12 mouse cellular contexts compared by ENCODE assay signal in the genomic region with DNA sequence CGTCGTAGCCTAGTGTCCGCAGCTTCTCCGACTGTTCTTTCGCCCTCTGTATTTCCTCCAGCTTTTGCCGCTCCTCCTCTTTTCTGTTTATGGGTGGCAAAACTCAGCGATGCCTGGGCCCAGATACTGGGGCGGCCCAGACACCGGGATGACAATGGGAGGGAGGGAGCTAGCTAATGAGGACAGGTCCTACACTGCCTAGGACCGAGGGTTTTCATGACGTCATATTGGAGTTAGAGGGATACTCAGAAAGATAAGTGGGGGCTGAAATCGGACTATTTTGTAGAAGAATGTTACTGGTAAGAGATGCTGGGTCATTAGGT. TPM values are rescaled to one million over a fixed set of nuclear protein-coding genes. Genes with fewer than 3 reads are reported as not detected.
DNase-seq lines count a peak whose midpoint lies in the region; ATAC-seq and TF ChIP-seq lines count a peak whose summit lies in the region.
"Had no signal": no experiment of that assay in that cellular context is flagged by ENCODE, and none has a peak within 500 bp of the region (broad histone marks: within the 10 kb centered on the region; RNA-seq: fewer than 3 reads in every experiment).

No protein-coding gene starts in this region.

- TF ChIP-seq EP300 in stomach, postnatal 0 days (optimal IDR thresholded peaks at IDR 0.05), result no peak

- peaks cover 45% of the 10 kb centered on the region for H3K4me1 ChIP-seq in heart, embryonic 13.5 days
- H3K4me1 ChIP-seq in testis, adult 2 months (ENCODE audit: control insufficient read depth, insufficient read depth, low read length), result peaks cover 23% of the 10 kb centered on the region
- peaks cover 18% of the 10 kb centered on the region for H3K4me1 ChIP-seq in limb, embryonic 14.5 days (ENCODE audit: control insufficient read depth, insufficient read depth, low read length)
- H3K4me1 ChIP-seq in stomach, postnatal 0 days (replicated peaks; ENCODE audit: control insufficient read depth, insufficient read depth), result peaks cover 2% of the 10 kb centered on the region

- no peak for ATAC-seq in heart, embryonic 13.5 days (ENCODE audit: extremely low read depth, insufficient number of reproducible peaks, low FRiP score, low TSS enrichment)
- ATAC-seq in limb, embryonic 14.5 days (ENCODE audit: low FRiP score, low read depth), result no peak
- ATAC-seq in stomach, postnatal 0 days (ENCODE audit: low FRiP score, low TSS enrichment), result no peak

- 2% methylated on average over 12 of the region's 12 CpGs for whole genome bisulfite sequencing in heart, embryonic 13.5 days
- WGBS in limb, embryonic 14.5 days, result 1% methylated on average over 12 of the region's 12 CpGs
- WGBS in stomach, postnatal 0 days, result 5% methylated on average over 12 of the region's 12 CpGs

- H3K4me2 ChIP-seq in heart, embryonic 13.5 days, result peak overlapping the region; percentile 58
- H3K4me2 ChIP-seq in limb, embryonic 14.5 days (replicated peaks; ENCODE audit: low read depth, low read length, severe bottlenecking), result peak overlapping the region; percentile 25; the same call in 1 of the 2 replicates
- peak overlapping the region; percentile 31; the same call in 1 of the 2 replicates for H3K4me2 ChIP-seq in stomach, postnatal 0 days (replicated peaks; ENCODE audit: low read depth)

- no peak for TF ChIP-seq POLR2A in testis, adult 2 months (IDR thresholded peaks at IDR 0.05; ENCODE audit: control insufficient read depth, low read depth, low read length)
- TF ChIP-seq POLR2A in limb, embryonic 14.5 days (IDR thresholded peaks at IDR 0.05; ENCODE audit: borderline replicate concordance, extremely low read depth, insufficient read depth, insufficient read length), result no peak

- H3K27ac ChIP-seq in heart, embryonic 13.5 days (replicated peaks), result no peak overlapping the region
- no peak overlapping the region for H3K27ac ChIP-seq in testis, adult 2 months (ENCODE audit: control insufficient read depth, insufficient read depth, low read depth, low read length)
- H3K27ac ChIP-seq in limb, embryonic 14.5 days (replicated peaks; ENCODE audit: low read depth, low read length), result no peak overlapping the region
- H3K27ac ChIP-seq in stomach, postnatal 0 days (replicated peaks), result no peak overlapping the region

- DNase-seq in heart, postnatal 36 days, result no peak
- DNase-seq in testis, postnatal 14 days (ENCODE audit: low spot score), result no peak
- no peak for DNase-seq in limb, embryonic 14.5 days (ENCODE audit: low spot score)
- DNase-seq in stomach, postnatal 0 days (ENCODE audit: low spot score), result no peak
- DNase-seq in thymus, postnatal 0 days (ENCODE audit: low spot score), result no peak
- no peak for DNase-seq in right cerebral cortex, adult 2 months (ENCODE audit: low spot score in 2 of 2)
- DNase-seq: gastrocnemius, postnatal 25 days had no signal

- no peak for TF ChIP-seq CTCF in testis, adult 2 months (IDR thresholded peaks at IDR 0.05; ENCODE audit: control insufficient read depth, insufficient read depth, insufficient replicate concordance, low read depth, low read length)
- TF ChIP-seq CTCF in stomach, postnatal 0 days (IDR thresholded peaks at IDR 0.05; ENCODE audit: low read depth), result no peak

- H3K4me3 ChIP-seq in heart, embryonic 13.5 days, result peak overlapping the region; percentile 41
- H3K4me3 ChIP-seq in testis, adult 2 months (ENCODE audit: control insufficient read depth, low read depth, low read length), result peak overlapping the region; percentile 19
- H3K4me3 ChIP-seq in limb, embryonic 14.5 days (replicated peaks; ENCODE audit: low read length), result peak overlapping the region; percentile 10; the same call in 1 of the 2 replicates
- peak overlapping the region; percentile 21; the same call in 1 of the 2 replicates for H3K4me3 ChIP-seq in stomach, postnatal 0 days (ENCODE audit: low read depth, low read length)

- peaks cover 100% of the 10 kb centered on the region for H3K27me3 ChIP-seq in heart, embryonic 13.5 days (replicated peaks)
- no peaks in the 10 kb centered on the region for H3K27me3 ChIP-seq in testis, adult 2 months (ENCODE audit: control insufficient read depth, insufficient read depth, low read length)
- H3K27me3 ChIP-seq in limb, embryonic 14.5 days (ENCODE audit: control insufficient read depth, insufficient read depth, low read length), result peaks cover 94% of the 10 kb centered on the region
- peaks cover 10% of the 10 kb centered on the region; the same call in 1 of the 2 replicates for H3K27me3 ChIP-seq in stomach, postnatal 0 days (ENCODE audit: control insufficient read depth, insufficient read depth, low read length)

- no peaks in the 10 kb centered on the region for H3K36me3 ChIP-seq in heart, embryonic 13.5 days
- no peaks in the 10 kb centered on the region for H3K36me3 ChIP-seq in testis, adult 2 months (ENCODE audit: control insufficient read depth, insufficient read depth, low read length)
- no peaks in the 10 kb centered on the region for H3K36me3 ChIP-seq in limb, embryonic 14.5 days (ENCODE audit: control insufficient read depth, insufficient read depth, low read length)
- H3K36me3 ChIP-seq in stomach, postnatal 0 days (ENCODE audit: control insufficient read depth, insufficient read depth, low read length), result no peaks in the 10 kb centered on the region

- H3K9me3 ChIP-seq in heart, embryonic 13.5 days, result no peaks in the 10 kb centered on the region
- H3K9me3 ChIP-seq in limb, embryonic 14.5 days (ENCODE audit: control insufficient read depth, low read length), result no peaks in the 10 kb centered on the region
- no peaks in the 10 kb centered on the region for H3K9me3 ChIP-seq in stomach, postnatal 0 days (ENCODE audit: control insufficient read depth, low read length)

- intact Hi-C loops in heart, postnatal 36 days (cut with DNase I), result no loop called here

- H3K9ac ChIP-seq in heart, embryonic 13.5 days, result peak overlapping the region; percentile 42; the same call in 1 of the 2 replicates
- H3K9ac ChIP-seq in limb, embryonic 14.5 days (ENCODE audit: low read depth, low read length, severe bottlenecking), result no peak overlapping the region
- 0 out of 2 replicates have a peak overlapping the region, but pooled peaks have one; percentile 18 for H3K9ac ChIP-seq in stomach, postnatal 0 days (ENCODE audit: low read length)

RNA-seq across cellular contexts. Expression of a gene that starts 5.4 kb away (rescaled TPM):
- polyA plus RNA-seq in heart, embryonic 13.5 days (2015; fragmentation: Nextera tagmentation; extraction: Ambion mirVana), result 0.73 and 0.80 TPM in 2 replicates
- 1 to 10 TPM in 1 of 2 experiments, under 1 TPM in 1; 0.81 to 3.2 TPM for total RNA-seq in heart, postnatal 36 days (2021)
- polyA plus RNA-seq in testis, adult 2 months (2012; rRNA removed), result 1.2 and 1.5 TPM in 2 replicates
- polyA plus RNA-seq in limb, embryonic 14.5 days (2012; rRNA removed), result 5.6 and 6.0 TPM in 2 replicates
- polyA plus RNA-seq in limb, embryonic 14.5 days (2014; fragmentation: Nextera tagmentation; extraction: Ambion mirVana), result 1.0 TPM in 2 replicates
- polyA plus RNA-seq in stomach, postnatal 0 days (2015; fragmentation: Nextera tagmentation; extraction: Ambion mirVana), result 0.49 and 0.96 TPM in 2 replicates
- 37.7 and 44.1 TPM in 2 replicates for polyA plus RNA-seq in thymus, postnatal 0 days (2015; fragmentation: Nextera tagmentation; extraction: Ambion mirVana)

RNA-seq across cellular contexts. Expression of a gene that starts 31.0 kb away (rescaled TPM):
- polyA plus RNA-seq in heart, embryonic 13.5 days (2015; fragmentation: Nextera tagmentation; extraction: Ambion mirVana), result 0.87 and 1.1 TPM in 2 replicates
- total RNA-seq in heart, postnatal 36 days (2021), result 1 to 10 TPM; 1.8 to 2.7 TPM
- 84.1 and 87.1 TPM in 2 replicates for polyA plus RNA-seq in testis, adult 2 months (2012; rRNA removed)
- polyA plus RNA-seq in limb, embryonic 14.5 days (2012; rRNA removed), result 1.7 TPM in 2 replicates
- polyA plus RNA-seq in limb, embryonic 14.5 days (2014; fragmentation: Nextera tagmentation; extraction: Ambion mirVana), result 1.4 and 1.7 TPM in 2 replicates
- 13.8 and 14.4 TPM in 2 replicates for polyA plus RNA-seq in stomach, postnatal 0 days (2015; fragmentation: Nextera tagmentation; extraction: Ambion mirVana)
- 3.2 and 3.6 TPM in 2 replicates for polyA plus RNA-seq in thymus, postnatal 0 days (2015; fragmentation: Nextera tagmentation; extraction: Ambion mirVana)

RNA-seq across cellular contexts. Expression of a gene that starts 37.5 kb away (rescaled TPM):
- not detected in 2 replicates for polyA plus RNA-seq in heart, embryonic 13.5 days (2015; fragmentation: Nextera tagmentation; extraction: Ambion mirVana)
- not detected for total RNA-seq in heart, postnatal 36 days (2021)
- 0.42 and 0.73 TPM in 2 replicates for polyA plus RNA-seq in testis, adult 2 months (2012; rRNA removed)
- 0.03 and 0.04 TPM in 2 replicates for polyA plus RNA-seq in limb, embryonic 14.5 days (2012; rRNA removed)
- polyA plus RNA-seq in limb, embryonic 14.5 days (2014; fragmentation: Nextera tagmentation; extraction: Ambion mirVana), result not detected in 2 replicates
- polyA plus RNA-seq in stomach, postnatal 0 days (2015; fragmentation: Nextera tagmentation; extraction: Ambion mirVana), result 0.52 and 0.87 TPM in 2 replicates
- 0.21 TPM in 1 of 2 replicates, not detected in the other for polyA plus RNA-seq in thymus, postnatal 0 days (2015; fragmentation: Nextera tagmentation; extraction: Ambion mirVana)
- total RNA-seq: adrenal gland, adult 18-20 months; gastrocnemius, postnatal 25 days had no signal
- polyA plus RNA-seq: CD4-positive, CD25-positive, alpha-beta regulatory T cell, adult 4 months; liver, embryonic 16.5 days had no signal

RNA-seq across cellular contexts. Expression of a gene that starts 48.8 kb away (rescaled TPM):
- 11.6 and 12.7 TPM in 2 replicates for polyA plus RNA-seq in heart, embryonic 13.5 days (2015; fragmentation: Nextera tagmentation; extraction: Ambion mirVana)
- 10 to 100 TPM; 14.9 to 21.9 TPM for total RNA-seq in heart, postnatal 36 days (2021)
- 8.8 and 9.7 TPM in 2 replicates for polyA plus RNA-seq in testis, adult 2 months (2012; rRNA removed)
- 25.0 and 36.2 TPM in 2 replicates for polyA plus RNA-seq in limb, embryonic 14.5 days (2012; rRNA removed)
- 14.1 and 16.9 TPM in 2 replicates for polyA plus RNA-seq in limb, embryonic 14.5 days (2014; fragmentation: Nextera tagmentation; extraction: Ambion mirVana)
- 6.4 and 7.5 TPM in 2 replicates for polyA plus RNA-seq in stomach, postnatal 0 days (2015; fragmentation: Nextera tagmentation; extraction: Ambion mirVana)
- 3.4 and 3.9 TPM in 2 replicates for polyA plus RNA-seq in thymus, postnatal 0 days (2015; fragmentation: Nextera tagmentation; extraction: Ambion mirVana)

RNA-seq across cellular contexts. Expression of a gene that starts 56.8 kb away (rescaled TPM):
- polyA plus RNA-seq in heart, embryonic 13.5 days (2015; fragmentation: Nextera tagmentation; extraction: Ambion mirVana), result 73.9 and 84.7 TPM in 2 replicates
- total RNA-seq in heart, postnatal 36 days (2021), result 10 to 100 TPM; 58.7 to 59.1 TPM
- polyA plus RNA-seq in testis, adult 2 months (2012; rRNA removed), result 685 and 754 TPM in 2 replicates
- polyA plus RNA-seq in limb, embryonic 14.5 days (2012; rRNA removed), result 47.7 and 50.3 TPM in 2 replicates
- polyA plus RNA-seq in limb, embryonic 14.5 days (2014; fragmentation: Nextera tagmentation; extraction: Ambion mirVana), result 47.3 and 48.4 TPM in 2 replicates
- 51.7 and 55.0 TPM in 2 replicates for polyA plus RNA-seq in stomach, postnatal 0 days (2015; fragmentation: Nextera tagmentation; extraction: Ambion mirVana)
- 65.1 and 98.8 TPM in 2 replicates for polyA plus RNA-seq in thymus, postnatal 0 days (2015; fragmentation: Nextera tagmentation; extraction: Ambion mirVana)
